Mouse (Mus musculus) layer of hippocampus, adult 9-10 months (tissue): ENCODE measurements around the gene Ppp1r13l.

Experiments
- DNase-seq: peaks from one replicate; pipeline ENCODE4 v3.0.0; 2022; ENCODE audit warnings: low spot score

The Ppp1r13l gene

GRCm38 (mm10) chr7:19359299-19359891 is at the start of gene Ppp1r13l, which contains the start of gene Cd3eap:
Gene Ppp1r13l, plus strand, starts transcription at chr7:19359749.
Gene Cd3eap, minus strand, starts transcription at chr7:19359483.
- DNase-seq: peak; percentile 79

GRCm38 (mm10) chr7:19309884-19310641 is 49.5 kb upstream of the Ppp1r13l start, which contains the start of gene Fosb:
Gene Fosb, minus strand, starts transcription at chr7:19310051.
- DNase-seq: peak; percentile 92

GRCm38 (mm10) chr7:19311991-19312390 is 47.6 kb upstream of the Ppp1r13l start:
- no peak for DNase-seq

GRCm38 (mm10) chr7:19314033-19314432 is 45.5 kb upstream of the Ppp1r13l start:
- no peak for DNase-seq

GRCm38 (mm10) chr7:19316451-19317161 is 42.9 kb upstream of the Ppp1r13l start:
- no peak for DNase-seq

- DNase-seq: no peak
These were observed 41.3 kb upstream of the Ppp1r13l start for GRCm38 (mm10) chr7:19318201-19318600.

- DNase-seq: no peak
These were observed 40.9 kb upstream of the Ppp1r13l start for GRCm38 (mm10) chr7:19318676-19319075.

GRCm38 (mm10) chr7:19319458-19319857 is 40.1 kb upstream of the Ppp1r13l start:
- DNase-seq: no peak

GRCm38 (mm10) chr7:19319906-19320305 is 39.6 kb upstream of the Ppp1r13l start:
- DNase-seq: no peak

GRCm38 (mm10) chr7:19320637-19321036 is 38.9 kb upstream of the Ppp1r13l start:
- no peak for DNase-seq

- no peak for DNase-seq
These were observed 38.1 kb upstream of the Ppp1r13l start for GRCm38 (mm10) chr7:19321464-19321863.

- DNase-seq: no peak
These were observed 37.1 kb upstream of the Ppp1r13l start for GRCm38 (mm10) chr7:19322489-19322888.

- DNase-seq: no peak
These were observed 35.3 kb upstream of the Ppp1r13l start for GRCm38 (mm10) chr7:19324221-19324620.

GRCm38 (mm10) chr7:19325262-19326199 is 34.0 kb upstream of the Ppp1r13l start:
- no peak for DNase-seq

- no peak for DNase-seq
These were observed 33.2 kb upstream of the Ppp1r13l start for GRCm38 (mm10) chr7:19326359-19326758.

GRCm38 (mm10) chr7:19327128-19327527 is 32.4 kb upstream of the Ppp1r13l start:
- DNase-seq: no peak

- no peak for DNase-seq
These were observed 31.8 kb upstream of the Ppp1r13l start for GRCm38 (mm10) chr7:19327782-19328181.

GRCm38 (mm10) chr7:19328425-19328824 is 31.1 kb upstream of the Ppp1r13l start:
- no peak for DNase-seq

- DNase-seq: no peak
These were observed 27.6 kb upstream of the Ppp1r13l start for GRCm38 (mm10) chr7:19331910-19332309.

GRCm38 (mm10) chr7:19332709-19333352 is 26.7 kb upstream of the Ppp1r13l start:
- DNase-seq: no peak

- no peak for DNase-seq
These were observed 24.0 kb upstream of the Ppp1r13l start for GRCm38 (mm10) chr7:19335583-19335982.
